In the genomic region with DNA sequence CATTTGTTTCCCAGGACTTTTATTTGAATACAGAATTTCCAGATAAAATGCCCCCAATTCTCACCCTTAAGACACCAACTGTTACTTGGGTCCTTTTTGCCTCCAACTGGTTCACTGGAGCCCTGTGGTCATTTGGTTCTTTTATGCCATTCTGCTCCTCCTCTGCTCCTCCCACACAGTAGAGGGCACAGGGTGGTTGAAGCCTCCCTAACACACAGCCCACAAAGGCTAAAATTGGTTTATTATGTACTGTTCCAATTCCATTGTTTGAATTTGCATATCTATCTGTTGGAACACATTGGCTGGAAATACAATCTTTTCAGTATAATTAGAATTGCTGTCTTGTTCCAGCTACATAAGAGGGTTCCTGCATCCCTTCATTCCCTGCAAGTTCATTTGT, we compare ENCODE assay signal across 29 mouse cellular contexts.
DNase-seq lines count a peak whose midpoint lies in the region; ATAC-seq and TF ChIP-seq lines count a peak whose summit lies in the region.
"Had no signal": no experiment of that assay in that cellular context is flagged by ENCODE, and none has a peak within 500 bp of the region (broad histone marks: within the 10 kb centered on the region; RNA-seq: fewer than 3 reads in every experiment).

No protein-coding gene starts in this region.

- no peaks in the 10 kb centered on the region for H3K36me3 ChIP-seq in forebrain, embryonic 16.5 days (ENCODE audit: control insufficient read depth, insufficient read depth)
- no peaks in the 10 kb centered on the region for H3K36me3 ChIP-seq in forebrain, postnatal 0 days (ENCODE audit: insufficient read depth)
- no peaks in the 10 kb centered on the region for H3K36me3 ChIP-seq in midbrain, embryonic 12.5 days
- no peaks in the 10 kb centered on the region for H3K36me3 ChIP-seq in midbrain, postnatal 0 days (ENCODE audit: insufficient read depth, low read length)
- H3K36me3 ChIP-seq in midbrain, embryonic 14.5 days (ENCODE audit: control insufficient read depth, insufficient read depth, low read length), result no peaks in the 10 kb centered on the region
- no peaks in the 10 kb centered on the region for H3K36me3 ChIP-seq in midbrain, embryonic 11.5 days (ENCODE audit: control insufficient read depth, insufficient read depth, low read length)
- H3K36me3 ChIP-seq: embryonic facial prominence, embryonic 13.5 days; embryonic facial prominence, embryonic 15.5 days; forebrain, embryonic 10.5 days; forebrain, embryonic 12.5 days; G1E had no signal

- no peak overlapping the region for H3K9ac ChIP-seq in forebrain, embryonic 16.5 days (replicated peaks; ENCODE audit: low read depth, low read length)
- H3K9ac ChIP-seq in forebrain, postnatal 0 days, result no peak overlapping the region
- H3K9ac ChIP-seq in midbrain, embryonic 12.5 days (replicated peaks), result no peak overlapping the region
- no peak overlapping the region for H3K9ac ChIP-seq in midbrain, postnatal 0 days (replicated peaks; ENCODE audit: low read length, poor library complexity, severe bottlenecking)
- no peak overlapping the region for H3K9ac ChIP-seq in midbrain, embryonic 14.5 days (replicated peaks; ENCODE audit: low read length)
- H3K9ac ChIP-seq in midbrain, embryonic 11.5 days (ENCODE audit: low read length), result no peak overlapping the region
- H3K9ac ChIP-seq: embryonic facial prominence, embryonic 13.5 days; embryonic facial prominence, embryonic 15.5 days; forebrain, embryonic 12.5 days had no signal

- no peaks in the 10 kb centered on the region for H3K27me3 ChIP-seq in forebrain, embryonic 16.5 days (replicated peaks; ENCODE audit: control insufficient read depth, insufficient read depth, low read length)
- H3K27me3 ChIP-seq in forebrain, postnatal 0 days (ENCODE audit: insufficient read depth, low read length), result no peaks in the 10 kb centered on the region
- H3K27me3 ChIP-seq in midbrain, embryonic 12.5 days, result no peaks in the 10 kb centered on the region
- H3K27me3 ChIP-seq in midbrain, postnatal 0 days (ENCODE audit: insufficient read depth, low read length), result no peaks in the 10 kb centered on the region
- H3K27me3 ChIP-seq in midbrain, embryonic 14.5 days (ENCODE audit: control insufficient read depth, insufficient read depth, low read length), result no peaks in the 10 kb centered on the region
- H3K27me3 ChIP-seq in midbrain, embryonic 11.5 days (ENCODE audit: control insufficient read depth, insufficient read depth, low read length), result no peaks in the 10 kb centered on the region
- H3K27me3 ChIP-seq: CH12.LX; embryonic facial prominence, embryonic 13.5 days; embryonic facial prominence, embryonic 15.5 days; forebrain, embryonic 12.5 days; Patski had no signal

- H3K9me3 ChIP-seq in forebrain, embryonic 16.5 days (ENCODE audit: control insufficient read depth, low read length), result no peaks in the 10 kb centered on the region
- no peaks in the 10 kb centered on the region for H3K9me3 ChIP-seq in forebrain, postnatal 0 days (ENCODE audit: low read length)
- no peaks in the 10 kb centered on the region for H3K9me3 ChIP-seq in midbrain, embryonic 12.5 days
- H3K9me3 ChIP-seq in midbrain, postnatal 0 days (ENCODE audit: low read length), result no peaks in the 10 kb centered on the region
- H3K9me3 ChIP-seq in midbrain, embryonic 14.5 days (ENCODE audit: control insufficient read depth, low read length), result no peaks in the 10 kb centered on the region
- no peaks in the 10 kb centered on the region for H3K9me3 ChIP-seq in midbrain, embryonic 11.5 days (ENCODE audit: control insufficient read depth, low read length)
- H3K9me3 ChIP-seq: embryonic facial prominence, embryonic 13.5 days; embryonic facial prominence, embryonic 15.5 days; forebrain, embryonic 10.5 days; forebrain, embryonic 12.5 days; G1E had no signal

- H3K27ac ChIP-seq in forebrain, embryonic 16.5 days (ENCODE audit: low read length), result no peak overlapping the region
- no peak overlapping the region for H3K27ac ChIP-seq in forebrain, postnatal 0 days (ENCODE audit: low read depth, low read length)
- no peak overlapping the region for H3K27ac ChIP-seq in midbrain, embryonic 12.5 days (replicated peaks)
- no peak overlapping the region for H3K27ac ChIP-seq in midbrain, postnatal 0 days (ENCODE audit: low read depth, low read length)
- no peak overlapping the region for H3K27ac ChIP-seq in midbrain, embryonic 14.5 days (replicated peaks; ENCODE audit: low read depth, low read length)
- no peak overlapping the region for H3K27ac ChIP-seq in midbrain, embryonic 11.5 days (ENCODE audit: low read depth, low read length)
- H3K27ac ChIP-seq: embryonic facial prominence, embryonic 13.5 days; embryonic facial prominence, embryonic 15.5 days; forebrain, embryonic 10.5 days; forebrain, embryonic 12.5 days had no signal

- DNase-seq in forebrain, postnatal 0 days, result no peak
- no peak for DNase-seq in midbrain, postnatal 0 days (ENCODE audit: low spot score)
- DNase-seq in midbrain, embryonic 14.5 days, result peak; percentile 2
- DNase-seq in midbrain, embryonic 11.5 days (ENCODE audit: low spot score, missing footprints), result no peak
- peak; percentile 10 for DNase-seq in brain, embryonic 14.5 days (ENCODE audit: low read depth)
- DNase-seq: adrenal gland, adult 8-10 months; adrenal gland, postnatal 14 days; adrenal gland, postnatal 36 days; B cell, adult 2 months; cerebellum, adult 11 months; cerebellum, adult 18-20 months; cerebellum, adult 8-10 months; cerebellum, adult 9-11 months; cerebellum, postnatal 14 days; cerebellum, postnatal 36 days; embryo, embryonic 11 days had no signal

- H3K4me2 ChIP-seq in forebrain, embryonic 16.5 days (ENCODE audit: low read length), result no peak overlapping the region
- no peak overlapping the region for H3K4me2 ChIP-seq in forebrain, postnatal 0 days (ENCODE audit: low read depth)
- H3K4me2 ChIP-seq in midbrain, embryonic 12.5 days (replicated peaks), result no peak overlapping the region
- H3K4me2 ChIP-seq in midbrain, postnatal 0 days (ENCODE audit: low read depth, low read length, poor library complexity, severe bottlenecking), result no peak overlapping the region
- H3K4me2 ChIP-seq in midbrain, embryonic 14.5 days (ENCODE audit: low read length), result no peak overlapping the region
- H3K4me2 ChIP-seq in midbrain, embryonic 11.5 days, result no peak overlapping the region
- H3K4me2 ChIP-seq: embryonic facial prominence, embryonic 13.5 days; embryonic facial prominence, embryonic 15.5 days; forebrain, embryonic 12.5 days had no signal

- ATAC-seq in forebrain, embryonic 16.5 days, result 0 out of 2 replicates have a peak, but pooled peaks have one; percentile 43
- ATAC-seq in forebrain, postnatal 0 days, result no peak
- peak; percentile 65; the same call in 1 of the 2 replicates for ATAC-seq in midbrain, embryonic 12.5 days (ENCODE audit: low FRiP score, low read depth)
- no peak for ATAC-seq in midbrain, postnatal 0 days (ENCODE audit: low FRiP score)
- ATAC-seq in midbrain, embryonic 14.5 days (ENCODE audit: low FRiP score, low TSS enrichment), result no peak
- no peak for ATAC-seq in midbrain, embryonic 11.5 days (ENCODE audit: low FRiP score)
- ATAC-seq: activated CD4-positive, CD25-positive, alpha-beta regulatory T cell, adult 4 months; CD4-positive, CD25-positive, alpha-beta regulatory T cell, adult 4 months; forebrain, embryonic 14.5 days; Patski had no signal

- H3K4me3 ChIP-seq in forebrain, embryonic 16.5 days (replicated peaks; ENCODE audit: low read length), result no peak overlapping the region
- H3K4me3 ChIP-seq in forebrain, postnatal 0 days (ENCODE audit: low read depth, low read length), result no peak overlapping the region
- no peak overlapping the region for H3K4me3 ChIP-seq in midbrain, embryonic 12.5 days
- no peak overlapping the region for H3K4me3 ChIP-seq in midbrain, postnatal 0 days (ENCODE audit: low read depth, low read length)
- no peak overlapping the region for H3K4me3 ChIP-seq in midbrain, embryonic 14.5 days (replicated peaks; ENCODE audit: low read depth, low read length)
- H3K4me3 ChIP-seq in midbrain, embryonic 11.5 days (ENCODE audit: low read depth, low read length), result no peak overlapping the region
- H3K4me3 ChIP-seq: embryonic facial prominence, embryonic 13.5 days; embryonic facial prominence, embryonic 15.5 days; erythroblast, embryonic 14.5 days; forebrain, embryonic 10.5 days; forebrain, embryonic 12.5 days had no signal

- no peak for TF ChIP-seq POLR2A in brain, embryonic 14.5 days (IDR thresholded peaks at IDR 0.05; ENCODE audit: borderline replicate concordance, extremely low read depth, insufficient read depth, insufficient read length, poor library complexity, severe bottlenecking)

- H3K4me1 ChIP-seq in forebrain, embryonic 16.5 days (replicated peaks; ENCODE audit: control insufficient read depth, insufficient read depth, low read length), result no peaks in the 10 kb centered on the region
- H3K4me1 ChIP-seq in forebrain, postnatal 0 days (ENCODE audit: insufficient read depth), result no peaks in the 10 kb centered on the region
- H3K4me1 ChIP-seq in midbrain, embryonic 12.5 days, result no peaks in the 10 kb centered on the region
- H3K4me1 ChIP-seq in midbrain, postnatal 0 days (ENCODE audit: insufficient read depth, low read length), result no peaks in the 10 kb centered on the region
- no peaks in the 10 kb centered on the region for H3K4me1 ChIP-seq in midbrain, embryonic 14.5 days (ENCODE audit: control insufficient read depth, insufficient read depth, low read length)
- no peaks in the 10 kb centered on the region for H3K4me1 ChIP-seq in midbrain, embryonic 11.5 days (ENCODE audit: control insufficient read depth, insufficient read depth, low read length)
- H3K4me1 ChIP-seq: embryonic facial prominence, embryonic 13.5 days; embryonic facial prominence, embryonic 15.5 days; forebrain, embryonic 10.5 days; forebrain, embryonic 12.5 days had no signal

- TF ChIP-seq CTCF in forebrain, postnatal 0 days (IDR thresholded peaks at IDR 0.05; ENCODE audit: low read depth), result no peak
- no peak for TF ChIP-seq CTCF in midbrain, postnatal 0 days (IDR thresholded peaks at IDR 0.05)
- TF ChIP-seq CTCF in brain, embryonic 14.5 days (IDR thresholded peaks at IDR 0.05; ENCODE audit: borderline replicate concordance, extremely low read depth, insufficient read depth, insufficient read length), result no peak

Comparison
In these comparisons a context has a peak if more than half of its experiments do, and no peak if none do; other contexts are left out.
1. ATAC-seq: peak in forebrain, embryonic 16.5 days (single experiment) and midbrain, embryonic 12.5 days (single experiment); none in forebrain, postnatal 0 days (single experiment), midbrain, postnatal 0 days (single experiment), midbrain, embryonic 14.5 days (single experiment) and midbrain, embryonic 11.5 days (single experiment).
2. DNase-seq: peak in midbrain, embryonic 14.5 days (single experiment) and brain, embryonic 14.5 days (single experiment); none in forebrain, postnatal 0 days (single experiment), midbrain, postnatal 0 days (single experiment) and midbrain, embryonic 11.5 days (single experiment).